Mouse (Mus musculus) embryonic fibroblast, embryonic 13.5 days (primary cell): ENCODE results near the gene Pld1. TPM values are rescaled to one million over a fixed set of nuclear protein-coding genes. Genes with fewer than 3 reads are reported as not detected.

Experiments used
- H3K27ac ChIP-seq: 2 replicates; pipeline ENCODE4 v1.5.1; 2012; ENCODE audit warnings: low read length, control low read depth, inconsistent platforms; ENCODE audit not compliant: insufficient read depth
- H3K4me1 ChIP-seq: 2 replicates; pipeline ENCODE4 v1.6.1; 2011; ENCODE audit warnings: low read length; ENCODE audit not compliant: control insufficient read depth, insufficient read depth
- H3K4me3 ChIP-seq: 2 replicates; pipeline ENCODE4 v1.5.1; 2011; ENCODE audit warnings: mild to moderate bottlenecking, control low read depth, low read length; ENCODE audit not compliant: insufficient read depth
- CTCF ChIP-seq: IDR thresholded peaks from 2 replicates; pipeline ENCODE4 v1.5.1; 2011; ENCODE audit warnings: mild to moderate bottlenecking, control low read depth, low read length, moderate library complexity, borderline replicate concordance; ENCODE audit not compliant: insufficient read depth
- POLR2A ChIP-seq: IDR thresholded peaks from 2 replicates; pipeline ENCODE4 v1.6.1; 2011; ENCODE audit warnings: low read depth, mild to moderate bottlenecking, control low read depth, low read length, moderate library complexity
- polyA plus RNA-seq: library from polyadenylated mRNA; stranded (reverse); fragments of >200 nt; gene quantifications from 2 replicates; pipeline ENCODE4 v1.2.4, GENCODE M21; 2011; ENCODE audit warnings: low read depth; ENCODE audit not compliant: missing spikeins, insufficient read length

Gene Pld1
- polyA plus RNA-seq, 1 experiment = 13.3 TPM

- Histone ChIP-seq H3K27ac (no peak overlapping the region), H3K4me1 (0 out of 2 replicates have a peak, but pooled peaks cover 9% of the 10 kb centered on the region), H3K4me3 (no peak overlapping the region)
- TF ChIP-seq POLR2A (no peak), CTCF (no peak)
Measured at GRCm38 (mm10) chr3:27985344-27985743, 46.8 kb downstream of the Pld1 start.

GRCm38 (mm10) chr3:27987891-27988536 lies 49.5 kb downstream of the Pld1 start:
- Histone ChIP-seq H3K4me3 (no peak overlapping the region), H3K4me1 (0 out of 2 replicates have a peak, but pooled peaks cover 9% of the 10 kb centered on the region), H3K27ac (no peak overlapping the region)
- TF ChIP-seq POLR2A (no peak), CTCF (no peak)

GRCm38 (mm10) chr3:27991100-27991703 lies 52.7 kb downstream of the Pld1 start:
- Histone ChIP-seq H3K4me3 (no peak overlapping the region), H3K27ac (no peak overlapping the region), H3K4me1 (0 out of 2 replicates have a peak, but pooled peaks cover 6% of the 10 kb centered on the region)
- TF ChIP-seq POLR2A = no peak
- no peak for TF ChIP-seq CTCF

GRCm38 (mm10) chr3:27994175-27994990 lies 55.9 kb downstream of the Pld1 start:
- H3K4me1 ChIP-seq = no peaks in the 10 kb centered on the region
- TF ChIP-seq CTCF = no peak
- no peak for TF ChIP-seq POLR2A
- no peak overlapping the region for H3K4me3 ChIP-seq
- no peak overlapping the region for H3K27ac ChIP-seq

GRCm38 (mm10) chr3:28004321-28004720 lies 65.8 kb downstream of the Pld1 start:
- Histone ChIP-seq H3K4me3 (no peak overlapping the region), H3K4me1 (no peaks in the 10 kb centered on the region), H3K27ac (no peak overlapping the region)
- TF ChIP-seq POLR2A (no peak), CTCF (no peak)

GRCm38 (mm10) chr3:28007684-28008083 lies 69.2 kb downstream of the Pld1 start:
- Histone ChIP-seq H3K4me3 (no peak overlapping the region), H3K27ac (no peak overlapping the region), H3K4me1 (no peaks in the 10 kb centered on the region)
- TF ChIP-seq POLR2A = no peak
- no peak for TF ChIP-seq CTCF

GRCm38 (mm10) chr3:28008369-28008768 lies 69.9 kb downstream of the Pld1 start:
- H3K4me3 ChIP-seq = no peak overlapping the region
- H3K27ac ChIP-seq = peak overlapping the region; percentile 90
- TF ChIP-seq POLR2A (no peak), CTCF (no peak)
- H3K4me1 ChIP-seq = no peaks in the 10 kb centered on the region

GRCm38 (mm10) chr3:28012177-28012576 lies 73.7 kb downstream of the Pld1 start:
- H3K4me1 ChIP-seq = no peaks in the 10 kb centered on the region
- H3K4me3 ChIP-seq = no peak overlapping the region
- no peak for TF ChIP-seq CTCF
- no peak for TF ChIP-seq POLR2A
- H3K27ac ChIP-seq = no peak overlapping the region

GRCm38 (mm10) chr3:28013441-28013840 lies 74.9 kb downstream of the Pld1 start:
- TF ChIP-seq CTCF (no peak), POLR2A (no peak)
- H3K27ac ChIP-seq = no peak overlapping the region
- no peak overlapping the region for H3K4me3 ChIP-seq

More at GRCm38 (mm10) chr3:28013441-28013840, 74.9 kb downstream of the Pld1 start:
- H3K4me1 ChIP-seq = no peaks in the 10 kb centered on the region
